Mouse (Mus musculus): ENCODE measurements at regions not wholly inside any gene's neighbourhood (a gene's known extent, or its start where the extent isn't known, plus 50 kb on each side); places are given as distances from the start of the nearest gene placed in this dataset.
A peak's percentile ranks its signal among the peaks of the same experiment; 100 is the strongest.

DNA sequence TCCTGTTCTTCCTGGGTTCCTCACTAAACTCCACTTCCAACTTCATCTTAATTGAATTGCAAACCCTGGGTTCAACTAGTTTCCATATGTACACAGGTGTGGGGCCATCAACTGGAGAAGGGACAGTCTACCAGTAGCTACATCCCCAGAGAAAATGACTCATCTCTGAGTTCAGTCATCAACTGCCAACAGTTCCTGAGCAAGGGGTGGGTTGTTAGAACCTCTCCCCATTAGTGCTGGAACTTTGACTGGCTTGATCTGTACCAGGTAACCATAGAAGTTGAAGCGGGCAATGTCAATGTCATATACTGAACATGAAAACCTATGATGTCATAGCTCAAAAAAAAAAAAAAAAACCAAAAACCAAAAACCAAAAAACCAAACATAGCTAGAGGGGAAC lies 69.8 kb downstream of the Gm21750 start:
- no peak for DNase-seq

- DNase-seq, result no peak
Observed at GRCm38 (mm10) chr14:73732161-73732560, 71.1 kb downstream of the Gm21750 start.

GRCm38 (mm10) chr14:73750790-73751189 lies 89.8 kb downstream of the Gm21750 start:
- DNase-seq, result no peak

GRCm38 (mm10) chr14:73759986-73760385 lies 99.0 kb downstream of the Gm21750 start:
- peak; percentile 28 for DNase-seq

- DNase-seq, result no peak
Observed at GRCm38 (mm10) chr14:73772964-73773363, 111.9 kb downstream of the Gm21750 start.

DNA sequence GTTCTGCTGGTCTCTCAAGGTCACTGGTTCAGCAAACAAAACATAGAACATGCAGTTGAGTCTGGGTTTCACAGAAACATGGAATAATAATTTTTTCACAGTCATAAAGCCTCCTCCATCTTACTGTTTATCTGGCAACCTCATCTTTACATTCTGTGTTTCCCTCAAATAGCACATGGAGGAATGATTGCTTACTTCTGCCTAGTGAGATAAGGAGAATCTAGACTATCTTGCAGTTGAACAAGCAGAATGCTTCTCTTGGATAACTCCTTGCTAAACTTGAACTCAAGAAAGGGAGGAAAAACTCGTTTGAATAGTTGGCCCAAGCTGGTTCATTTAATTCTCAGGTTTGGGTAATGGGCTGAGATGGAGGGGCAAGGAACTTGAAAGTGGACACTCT lies 112.8 kb downstream of the Gm21750 start:
- DNase-seq, result no peak

GRCm38 (mm10) chr14:73776066-73776465 lies 115.0 kb downstream of the Gm21750 start:
- DNase-seq, result peak; percentile 65

GRCm38 (mm10) chr14:73807169-73807568 lies 146.1 kb downstream of the Gm21750 start:
- no peak for DNase-seq

DNA sequence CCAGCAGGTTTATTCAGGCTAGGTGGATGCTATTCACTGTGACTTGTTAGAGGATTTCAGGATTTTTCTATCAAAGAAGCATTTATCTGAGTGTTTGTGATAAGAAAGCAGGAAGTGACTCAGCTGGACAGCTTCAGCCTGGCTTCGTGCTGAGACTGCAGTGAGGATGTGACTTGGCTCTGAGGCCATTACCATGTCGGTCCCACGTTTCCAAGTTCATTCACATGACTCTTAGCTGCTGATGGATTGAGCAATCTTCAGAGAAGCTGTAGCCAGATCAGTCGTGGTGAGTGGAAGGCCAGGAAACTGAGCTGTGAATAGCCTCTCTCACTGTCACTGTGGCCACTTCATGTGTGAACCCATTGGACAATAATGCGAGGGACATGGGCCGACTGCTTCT lies 177.9 kb downstream of the Gm21750 start:
- DNase-seq, result no peak

- peak; percentile 2 for DNase-seq
Observed at GRCm38 (mm10) chr14:73861782-73862181, 200.8 kb downstream of the Gm21750 start.

- no peak for DNase-seq
Observed at GRCm38 (mm10) chr14:73874337-73874736, 213.3 kb downstream of the Gm21750 start.

DNA sequence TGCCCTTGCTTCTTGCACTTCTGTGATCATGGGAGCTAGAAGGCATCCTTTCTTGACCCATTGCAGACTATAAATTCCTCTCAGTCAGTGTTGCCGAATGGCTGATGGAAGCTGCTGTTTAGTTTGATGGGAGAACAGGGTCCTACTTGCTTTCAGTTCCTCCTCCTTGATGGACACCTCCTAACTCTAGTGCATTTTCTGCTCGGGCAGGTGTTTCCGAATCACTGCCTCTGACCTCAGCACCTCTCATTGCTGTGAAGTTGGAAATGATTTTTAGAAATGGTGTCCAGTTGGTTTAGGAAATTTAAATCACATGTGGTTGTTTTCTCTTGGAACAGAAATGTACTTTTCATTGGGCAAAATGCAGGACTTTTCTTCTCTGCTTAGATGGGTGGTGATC lies 214.9 kb downstream of the Gm21750 start:
- DNase-seq, result no peak

- no peak for DNase-seq
Observed at GRCm38 (mm10) chr14:73878267-73878666, 217.2 kb downstream of the Gm21750 start.

- no peak for DNase-seq
Observed at GRCm38 (mm10) chr14:73878866-73879419, 217.9 kb downstream of the Gm21750 start.

DNA sequence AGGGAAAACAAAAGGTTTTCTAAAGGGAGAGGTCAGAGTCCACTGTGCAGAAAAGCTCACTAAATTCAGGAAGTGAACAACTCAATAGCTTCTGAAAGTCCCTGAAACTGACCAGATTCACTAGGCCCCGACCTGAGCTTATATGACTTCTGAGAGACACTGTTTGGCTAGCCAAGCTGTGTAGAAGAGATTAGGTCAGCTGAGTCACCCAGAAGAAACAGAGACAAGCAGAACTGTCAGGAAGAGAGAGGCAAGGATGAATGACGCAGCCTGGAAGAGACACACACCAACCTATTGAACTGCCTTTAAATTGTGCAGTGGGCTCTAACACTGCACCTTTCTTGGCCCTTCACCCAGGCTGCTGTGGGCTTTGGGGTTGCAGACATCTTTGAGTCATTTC lies 230.4 kb downstream of the Gm21750 start:
- no peak for DNase-seq

GRCm38 (mm10) chr14:73894844-73895243 lies 233.8 kb downstream of the Gm21750 start:
- DNase-seq, result no peak

- DNase-seq, result no peak
Observed at GRCm38 (mm10) chr14:73895266-73895665, 234.2 kb downstream of the Gm21750 start.

DNA sequence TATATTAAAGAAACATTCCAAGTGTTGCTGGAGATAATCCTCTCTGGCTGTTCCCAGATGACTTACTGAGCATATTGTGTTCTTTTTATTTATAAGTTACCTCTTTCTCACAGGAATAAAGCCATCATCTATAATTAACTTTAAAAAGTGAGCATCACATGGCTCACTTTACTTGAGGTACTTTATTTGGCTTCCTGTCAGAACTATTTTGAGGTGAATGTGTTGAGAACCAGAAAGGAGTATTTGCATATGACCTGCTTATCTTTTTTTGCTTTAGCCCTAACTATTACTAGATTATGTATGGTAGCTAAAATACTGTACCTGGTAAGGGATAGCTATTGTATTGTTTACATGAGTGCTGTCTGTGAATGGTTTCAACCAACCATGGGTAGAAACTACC lies 238.1 kb downstream of the Gm21750 start:
- no peak for DNase-seq

- DNase-seq, result no peak
Observed at GRCm38 (mm10) chr14:73902085-73902713, 241.2 kb downstream of the Gm21750 start.

- no peak for DNase-seq
Observed at GRCm38 (mm10) chr14:73913756-73914448, 252.9 kb downstream of the Gm21750 start.

GRCm38 (mm10) chr14:73915990-73916389 lies 255.0 kb downstream of the Gm21750 start:
- no peak for DNase-seq

GRCm38 (mm10) chr14:73931095-73931494 lies 270.1 kb downstream of the Gm21750 start:
- no peak for DNase-seq

- DNase-seq, result no peak
Observed at GRCm38 (mm10) chr14:73947316-73947715, 286.3 kb downstream of the Gm21750 start.

DNA sequence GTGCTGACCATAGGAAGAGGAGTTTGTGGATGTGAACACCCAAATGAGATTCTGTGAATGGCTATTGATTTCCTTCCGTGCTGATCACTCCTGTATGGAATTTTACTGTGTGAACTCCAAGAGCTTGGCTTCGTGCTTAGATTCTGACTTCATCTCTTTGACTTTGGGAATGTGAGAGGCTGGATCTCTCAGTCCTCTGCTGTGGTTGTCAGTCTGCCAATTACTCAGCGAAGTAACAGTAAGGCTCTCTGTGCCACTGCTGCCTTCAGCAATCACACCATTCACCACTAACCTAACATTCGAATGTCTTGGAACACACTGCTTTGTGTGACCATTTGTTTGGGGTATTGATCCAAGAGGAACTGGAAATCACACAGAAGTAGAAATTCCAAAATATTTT lies 291.5 kb downstream of the Gm21750 start:
- no peak for DNase-seq

Measured in adrenal gland, postnatal 10 days (tissue).